Mouse (Mus musculus) megakaryocyte-erythroid progenitor cell, adult 5-6 weeks (primary cell): Measurements from ENCODE around the gene Iqch. TPM values are rescaled to one million over a fixed set of nuclear protein-coding genes. Genes with fewer than 3 reads are reported as not detected.
A peak's percentile ranks its signal among the peaks of the same experiment; 100 is the strongest.

Experiments
- ATAC-seq: replicated peaks from 2 replicates; pipeline ENCODE4 v1.8.0; 2016; ENCODE audit warnings: mild to moderate bottlenecking, inconsistent platforms; ENCODE audit not compliant: severe bottlenecking, poor library complexity, low FRiP score, low TSS enrichment
- total RNA-seq, 2 experiments: library from RNA; stranded (forward) in 1 of 2; stranded (reverse) in 1 of 2; fragments of 200-1000, 215-1000 nt in 1 of 2; fragments of >200 nt in 1 of 2; fragmentation: Nextera tagmentation in 1 of 2; gene quantifications; 2 replicates each; pipeline ENCODE4 v1.2.3; 2014 to 2017

The Iqch gene
- total RNA-seq (2014; fragmentation: Nextera tagmentation), result 0.07 TPM in 1 of 2 replicates, not detected in the other
- not detected in 2 replicates for total RNA-seq (2017)

DNA sequence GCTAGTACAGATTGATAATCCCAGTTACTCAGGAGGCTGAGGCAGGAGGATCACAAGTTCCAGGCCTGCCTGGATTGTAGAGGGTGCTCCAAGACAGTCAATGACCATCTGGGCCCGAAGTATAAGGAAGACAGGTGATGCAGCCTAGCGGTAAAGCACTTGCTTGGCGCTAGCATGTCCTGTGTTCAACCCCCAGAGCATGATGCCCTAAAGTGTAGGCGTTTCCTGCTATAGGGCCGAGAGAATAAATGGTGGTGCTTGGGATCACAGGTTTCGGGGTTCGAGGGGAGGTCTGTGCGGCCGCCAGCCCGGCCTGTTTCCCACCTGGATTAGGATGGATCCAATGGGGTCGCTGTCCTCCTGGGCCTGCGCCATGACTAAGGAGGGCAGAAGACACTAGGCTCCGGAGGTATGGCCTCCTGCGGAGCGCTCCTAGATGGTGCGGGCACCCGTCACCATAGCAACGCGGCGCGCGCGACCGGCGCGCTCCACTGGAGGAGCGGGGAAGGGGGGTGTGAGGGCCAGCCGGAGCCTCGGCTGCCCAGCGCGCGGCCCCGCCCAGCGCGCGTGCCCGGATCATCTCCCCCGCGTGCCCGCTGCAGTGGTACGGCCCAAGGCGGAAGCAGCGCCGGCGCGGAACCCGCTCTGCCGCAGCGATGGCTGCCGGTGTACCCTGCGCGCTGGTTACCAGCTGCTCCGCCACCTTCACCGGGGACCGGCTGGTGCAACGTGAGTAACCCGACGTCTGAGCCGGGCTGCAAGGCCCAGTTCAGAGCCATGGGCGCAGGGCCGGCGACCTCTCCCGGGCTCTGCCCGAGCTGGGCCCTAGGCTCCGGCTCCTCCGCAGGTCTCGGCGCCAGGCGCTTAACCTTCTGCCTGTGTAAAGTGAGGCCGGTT is at the start of gene Iqch, which contains the start of gene Aagab:
Iqch (minus strand) TSS at position 451 of the 897 bp plus-strand sequence.
Aagab (plus strand) TSS at position 618 of the 897 bp plus-strand sequence.
- peak; percentile 92 for ATAC-seq

DNA sequence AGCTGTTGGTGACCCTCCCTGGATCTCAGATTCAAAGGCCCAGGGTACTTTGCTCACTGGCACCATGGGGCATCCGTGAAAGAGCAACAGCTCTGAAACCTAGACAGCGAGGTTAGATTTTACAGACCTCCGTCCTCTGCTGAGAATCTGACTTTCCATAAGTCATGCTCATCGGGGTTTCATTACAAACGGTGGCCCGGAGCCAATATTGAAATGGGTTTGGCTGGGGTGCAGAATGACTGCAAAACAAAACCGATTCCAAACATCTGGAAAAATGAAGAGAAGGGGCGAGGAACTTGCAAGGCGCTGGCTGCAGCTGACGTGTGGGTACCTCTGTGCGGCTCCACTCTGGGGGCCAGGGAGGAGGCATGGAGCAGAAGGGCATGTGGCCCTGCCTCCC is 49.3 kb upstream of the Iqch start:
- no peak for ATAC-seq

DNA sequence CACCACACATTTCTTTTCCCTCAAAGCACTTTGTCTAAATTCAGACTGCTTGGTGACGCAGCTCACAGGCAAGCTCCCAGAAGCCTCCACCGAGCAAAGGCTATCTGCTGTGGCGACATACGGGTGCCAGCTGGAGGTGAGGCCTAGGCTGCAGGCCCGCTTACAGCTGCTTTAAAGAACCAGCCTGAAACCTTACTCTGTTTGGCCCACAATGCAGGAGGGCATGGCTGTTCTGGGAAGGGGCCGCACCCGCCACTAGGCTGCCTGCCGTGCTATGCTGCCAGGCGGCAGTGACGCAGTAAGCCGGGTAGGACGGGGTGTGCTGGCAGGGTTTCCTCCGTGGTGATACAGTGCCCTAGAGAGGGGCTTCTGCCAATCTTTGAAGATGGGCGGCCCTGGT is 48.6 kb upstream of the Iqch start:
- ATAC-seq, result no peak

DNA sequence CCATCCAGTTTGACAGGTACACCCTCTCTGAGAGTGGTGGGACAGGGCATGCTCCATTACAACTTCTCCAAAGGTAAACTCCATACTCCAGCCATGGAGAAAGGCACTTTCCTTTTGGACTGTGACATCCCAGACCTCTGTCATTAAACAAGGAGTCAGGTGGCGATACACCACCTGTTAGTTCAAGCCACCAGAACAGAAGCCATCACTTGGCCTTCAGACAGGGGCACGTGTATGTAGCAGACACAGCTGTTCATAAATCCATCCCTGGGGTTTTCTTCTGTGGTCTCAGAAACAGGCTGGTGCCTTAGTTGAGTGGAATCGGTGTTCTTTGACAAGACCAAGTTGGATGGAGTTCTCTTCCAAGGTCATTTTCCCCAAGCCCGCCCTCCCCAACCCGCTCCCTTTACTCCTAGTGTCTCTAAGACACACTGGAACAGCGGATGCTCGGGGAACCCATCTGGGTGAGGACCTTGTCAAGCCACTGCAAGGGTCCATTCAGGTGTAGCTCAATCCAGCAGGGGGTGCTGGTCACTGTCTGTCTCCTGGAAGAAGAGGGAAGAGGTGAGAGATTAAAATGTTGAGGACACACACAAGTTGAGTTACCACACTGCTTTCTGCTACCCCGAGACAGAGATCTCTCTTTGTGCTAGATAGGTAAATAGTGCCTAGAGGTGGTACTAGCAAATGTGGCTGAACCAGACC is 47.7 kb upstream of the Iqch start:
- no peak for ATAC-seq

DNA sequence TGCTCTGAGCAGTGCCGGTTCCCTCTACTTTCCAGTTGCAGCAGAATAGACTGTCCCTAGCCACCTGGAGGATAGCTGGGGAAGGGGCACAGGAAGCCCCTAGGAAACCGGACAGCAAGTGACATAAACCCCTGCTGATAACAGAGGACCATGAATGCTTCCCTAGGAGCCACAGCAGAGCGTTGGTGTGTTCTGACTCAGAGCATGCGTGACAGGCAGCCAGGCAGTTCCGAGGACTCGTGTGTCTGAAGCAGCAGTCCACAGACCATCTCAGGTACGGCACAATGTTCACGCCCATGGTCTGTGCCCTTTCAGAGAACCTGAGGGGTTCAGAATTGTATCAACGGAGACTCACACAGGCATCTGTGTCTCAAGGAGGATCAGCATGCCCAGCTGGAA is 46.2 kb upstream of the Iqch start:
- ATAC-seq, result no peak

DNA sequence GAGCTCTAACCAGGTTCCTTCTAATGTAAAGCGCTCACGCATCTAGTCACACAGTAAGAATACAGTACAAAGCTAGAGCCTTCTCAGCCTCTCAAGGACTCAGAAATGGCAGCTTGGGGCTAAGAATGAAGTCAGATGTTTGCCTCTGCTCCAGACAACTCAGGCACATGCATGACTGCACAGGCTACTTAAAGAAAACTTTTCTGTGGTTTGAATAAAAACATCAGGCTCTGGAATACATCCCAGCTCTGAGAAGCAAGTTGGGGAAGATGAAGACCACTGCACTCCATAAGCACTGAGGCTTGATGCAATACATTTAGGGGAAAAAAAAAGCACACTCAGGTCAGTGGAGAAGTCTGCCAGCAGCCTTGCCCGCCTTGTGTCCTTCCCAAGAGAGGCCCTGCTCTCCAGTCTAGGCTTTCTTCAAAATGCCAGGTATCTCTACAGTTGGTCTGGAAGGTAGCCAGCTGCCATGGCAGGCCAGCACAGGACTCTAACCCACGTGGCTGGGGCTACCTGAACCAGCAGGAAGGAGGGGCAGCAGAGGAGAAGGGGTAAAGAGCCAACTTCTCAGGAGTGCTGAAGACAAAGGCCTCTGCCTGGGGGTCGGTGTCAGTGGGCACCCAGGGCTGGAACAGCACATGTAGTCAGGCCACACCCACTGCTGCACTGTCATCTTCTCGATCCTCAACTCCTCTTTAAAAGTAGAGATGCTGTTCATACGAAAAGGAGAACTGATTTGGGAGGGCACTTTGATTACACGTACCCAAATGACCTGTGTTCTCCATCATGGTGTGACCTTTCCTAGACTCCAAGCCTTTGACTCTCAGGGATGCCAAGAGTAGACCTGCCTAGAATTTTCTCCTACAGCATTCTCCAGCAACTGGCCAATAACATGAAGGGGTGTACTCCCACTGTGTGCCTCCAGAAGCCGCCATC is 45.6 kb upstream of the Iqch start:
- no peak for ATAC-seq

DNA sequence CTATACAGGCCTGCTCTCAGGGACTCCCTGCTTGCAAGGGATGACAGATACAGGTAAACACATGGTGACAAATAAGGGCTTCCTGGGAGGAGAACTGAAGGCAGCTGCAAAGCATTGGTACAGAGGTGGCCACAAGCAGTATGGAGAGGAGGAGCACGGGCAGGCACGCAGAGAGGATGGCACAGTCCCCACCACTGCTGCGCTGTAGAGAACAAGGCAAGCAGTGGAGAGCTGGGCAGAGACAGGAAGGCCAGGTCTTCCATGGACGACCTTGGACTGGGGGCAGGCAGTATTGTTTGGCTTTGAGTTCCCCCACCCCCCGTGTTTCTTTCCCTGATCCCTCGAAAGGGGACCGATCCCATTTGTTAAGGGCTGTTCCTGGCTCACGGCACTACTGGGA is 42.8 kb upstream of the Iqch start:
- no peak for ATAC-seq

DNA sequence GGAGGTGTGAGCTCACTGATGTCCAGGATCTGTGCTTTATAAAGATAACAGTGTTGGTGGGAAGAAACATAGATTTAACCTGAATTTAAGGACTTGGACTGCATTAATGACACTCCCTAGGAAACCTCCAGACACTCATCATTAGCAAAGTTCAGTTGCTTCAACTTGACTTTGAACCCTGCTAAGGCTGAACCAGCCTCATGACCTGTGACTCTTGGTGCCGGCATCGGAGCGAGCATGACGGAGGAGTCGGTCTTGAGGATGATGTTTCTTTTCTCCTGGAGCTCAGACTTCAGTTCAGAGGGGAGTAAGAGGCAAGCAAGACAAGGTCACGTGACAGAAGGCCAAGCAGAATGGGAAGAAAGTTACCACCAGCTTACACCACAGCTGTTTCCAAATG is 41.7 kb upstream of the Iqch start:
- no peak for ATAC-seq

DNA sequence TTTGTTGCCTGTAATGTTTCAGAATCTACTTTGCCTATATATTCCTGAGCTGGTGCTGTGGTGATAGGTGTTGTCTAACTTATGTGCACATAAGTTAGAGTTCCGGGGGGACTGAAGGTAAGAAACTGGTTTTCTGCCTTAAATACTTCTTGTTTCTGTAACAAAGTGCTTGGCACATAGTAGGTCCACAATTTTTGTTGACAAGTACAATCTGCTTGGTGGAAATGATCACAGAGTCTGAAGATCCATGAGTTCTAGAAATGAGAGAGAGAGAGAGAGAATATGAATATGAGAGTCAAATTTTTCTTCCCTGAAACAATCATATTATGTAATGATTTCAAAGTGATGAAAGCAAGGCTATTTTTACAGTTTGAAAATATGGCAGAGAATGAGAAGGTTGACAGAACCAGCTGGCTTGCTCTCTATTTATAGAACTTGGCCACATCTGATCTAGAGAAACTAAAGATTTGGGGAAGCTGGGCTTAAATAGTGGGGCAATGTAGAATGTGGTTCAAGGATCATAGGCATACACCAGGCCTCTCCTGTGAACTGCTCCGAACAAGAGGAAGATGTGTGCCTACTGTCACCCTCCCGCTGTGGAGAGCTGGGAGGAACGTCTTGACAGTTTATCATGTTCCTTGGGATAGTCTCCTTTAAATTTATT is 39.8 kb upstream of the Iqch start:
- ATAC-seq, result no peak

DNA sequence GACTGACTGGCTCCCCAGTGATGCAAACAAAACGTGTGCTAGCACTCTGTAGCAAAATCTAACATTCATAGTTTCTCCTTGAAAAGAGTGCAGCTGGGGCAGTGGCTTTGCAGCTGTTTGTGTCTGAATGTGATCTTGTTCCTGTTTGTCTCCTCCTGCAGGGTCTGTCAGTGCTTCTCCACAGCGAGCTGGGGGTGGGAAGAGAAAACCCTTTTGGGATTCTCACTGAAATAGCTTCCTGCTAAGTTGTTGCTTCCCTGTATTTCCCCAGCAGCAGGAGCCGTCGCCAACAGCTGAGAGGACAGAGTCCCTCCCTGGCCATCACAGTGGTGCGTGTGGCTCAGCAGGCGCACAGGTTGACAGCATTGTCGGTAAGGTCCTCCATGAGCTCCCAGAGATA is 33.8 kb upstream of the Iqch start:
- no peak for ATAC-seq

DNA sequence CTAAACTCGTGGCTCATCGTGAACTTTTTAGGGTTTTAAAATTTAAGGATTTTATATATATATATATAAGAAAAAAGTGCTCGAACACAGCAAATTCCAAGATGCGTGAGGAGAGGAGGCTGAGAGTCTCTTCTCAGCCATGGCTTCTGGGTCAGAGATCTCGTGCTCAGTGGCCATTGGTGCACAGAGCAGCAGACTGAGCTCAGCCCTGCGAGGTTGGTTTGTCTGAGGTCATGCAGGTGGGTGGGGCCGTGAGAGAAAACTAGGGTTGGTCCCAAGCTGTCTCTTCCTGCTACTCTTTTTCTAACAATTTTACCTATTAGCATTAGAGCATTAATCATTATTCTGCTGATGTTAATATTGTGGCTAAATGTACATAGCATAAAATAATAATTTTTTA is 31.0 kb upstream of the Iqch start:
- ATAC-seq, result no peak

DNA sequence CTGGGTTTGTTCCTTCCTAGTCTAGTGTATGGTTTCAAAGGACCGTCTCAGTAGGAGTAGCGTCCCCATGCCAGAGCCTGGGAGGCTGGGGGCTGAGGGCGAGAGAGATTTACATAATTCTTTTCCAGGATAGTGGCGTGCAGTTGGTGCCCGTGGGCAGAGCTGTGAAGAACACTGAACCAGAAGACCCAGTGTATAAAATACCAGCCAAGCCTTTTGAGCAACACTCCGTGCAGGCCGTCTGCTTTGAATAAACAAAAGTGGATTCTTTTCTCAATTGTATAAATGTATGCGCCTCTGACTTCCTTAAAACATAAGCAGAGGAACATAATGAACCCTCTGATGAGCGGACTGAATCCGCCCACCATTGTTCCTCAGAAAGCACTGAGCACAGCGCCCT is 30.6 kb upstream of the Iqch start:
- no peak for ATAC-seq

DNA sequence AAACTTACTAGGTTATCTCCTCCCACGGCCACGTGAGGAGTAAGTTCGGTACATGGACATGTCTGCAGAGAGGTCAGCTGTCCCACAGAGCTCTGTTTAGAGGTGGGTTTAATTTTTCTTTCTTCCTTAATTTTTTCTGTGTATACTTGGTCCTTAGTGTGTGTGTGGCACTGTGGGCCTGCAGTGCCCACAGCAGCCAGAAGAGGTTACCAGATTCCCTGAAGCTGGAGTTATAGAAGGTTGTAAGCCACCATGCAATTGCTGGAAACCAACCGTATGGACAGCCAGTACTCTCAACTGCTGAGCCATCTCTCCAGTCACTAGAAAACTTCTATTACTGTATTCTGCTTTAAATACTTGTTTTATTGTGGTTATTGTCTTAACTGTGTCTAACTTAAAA is 29.8 kb upstream of the Iqch start:
- no peak for ATAC-seq

DNA sequence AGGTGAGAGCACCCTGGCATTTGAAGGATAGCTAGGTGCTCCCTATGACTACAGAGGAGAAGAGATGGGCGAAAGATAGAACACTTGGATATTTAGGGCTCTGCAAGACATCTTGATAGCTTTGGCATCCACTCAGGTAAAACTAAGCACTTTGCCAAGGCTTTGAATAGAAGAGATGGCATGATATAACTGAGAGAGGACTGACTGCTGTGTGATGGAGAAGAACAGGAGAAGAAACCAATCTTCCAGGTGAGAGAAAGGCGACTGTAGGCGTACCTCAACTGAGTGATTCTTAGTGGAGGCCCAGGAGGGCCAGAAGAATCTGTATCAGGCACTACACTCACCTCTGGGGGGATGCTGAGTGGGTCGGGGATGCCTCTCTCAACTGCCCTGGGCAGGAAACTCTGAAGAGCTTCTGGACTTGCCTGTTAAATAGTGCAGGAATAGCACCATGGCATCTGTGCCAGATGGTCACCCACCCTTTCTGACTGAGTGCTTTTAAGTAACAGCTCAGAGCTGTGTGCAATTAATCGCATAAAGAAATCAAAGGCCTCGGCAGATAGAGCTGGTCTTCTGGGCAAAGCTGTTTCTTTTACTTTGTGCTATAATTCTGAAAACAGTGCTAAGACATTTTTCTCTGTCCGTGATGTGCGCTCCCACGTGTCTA is 22.9 kb upstream of the Iqch start:
- no peak for ATAC-seq

DNA sequence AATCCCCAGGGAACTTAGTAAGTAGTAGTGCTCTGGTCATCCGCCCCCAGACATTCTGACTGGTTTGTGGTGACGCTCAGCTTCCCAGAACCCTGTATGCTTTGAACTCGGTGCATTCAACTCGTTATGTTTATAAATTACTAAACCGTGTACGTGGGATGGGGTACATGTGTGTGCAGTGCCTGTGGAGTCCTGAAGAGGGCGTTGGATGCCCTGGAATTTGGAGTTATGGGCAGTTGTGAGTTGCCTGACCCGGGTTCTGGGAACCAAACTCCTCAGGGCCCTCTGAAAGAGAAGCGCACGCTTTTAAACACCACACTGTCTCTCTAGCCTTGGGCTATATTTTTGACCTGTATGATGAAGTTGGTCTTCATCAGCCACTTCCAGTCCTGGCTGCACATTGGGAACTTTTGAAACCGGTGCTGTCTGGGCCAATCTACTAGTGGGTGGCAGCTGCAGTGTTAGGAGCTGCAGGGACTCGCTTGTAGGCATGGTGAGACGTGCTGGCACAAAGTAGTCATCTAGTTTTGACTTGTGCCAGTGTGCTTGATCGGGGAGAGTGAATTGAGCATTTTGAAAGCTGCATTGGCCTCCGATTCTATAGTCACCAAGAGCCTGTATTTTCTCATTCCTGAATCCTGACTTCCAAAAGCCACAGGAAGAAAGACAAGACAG is 21.7 kb upstream of the Iqch start:
- ATAC-seq, result no peak

DNA sequence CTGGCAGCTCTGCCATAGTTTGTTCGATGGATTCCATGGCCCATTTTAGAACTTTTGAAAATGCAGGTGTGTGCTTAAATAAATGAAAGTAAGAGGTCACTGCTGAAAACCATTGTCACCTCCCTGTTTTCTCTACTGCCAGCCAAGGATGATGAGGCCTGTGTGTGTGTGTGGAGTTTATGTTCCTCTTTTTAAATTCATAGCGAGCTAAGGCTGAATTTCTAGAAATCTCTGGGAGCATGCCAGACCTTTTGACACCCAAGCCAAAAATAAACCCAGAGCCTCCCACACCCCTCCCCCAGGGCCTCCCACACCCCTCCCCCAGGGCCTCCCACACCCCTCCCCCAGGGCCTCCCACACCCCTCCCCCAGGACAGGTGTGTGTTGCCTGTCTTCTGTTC is 15.7 kb upstream of the Iqch start:
- no peak for ATAC-seq

DNA sequence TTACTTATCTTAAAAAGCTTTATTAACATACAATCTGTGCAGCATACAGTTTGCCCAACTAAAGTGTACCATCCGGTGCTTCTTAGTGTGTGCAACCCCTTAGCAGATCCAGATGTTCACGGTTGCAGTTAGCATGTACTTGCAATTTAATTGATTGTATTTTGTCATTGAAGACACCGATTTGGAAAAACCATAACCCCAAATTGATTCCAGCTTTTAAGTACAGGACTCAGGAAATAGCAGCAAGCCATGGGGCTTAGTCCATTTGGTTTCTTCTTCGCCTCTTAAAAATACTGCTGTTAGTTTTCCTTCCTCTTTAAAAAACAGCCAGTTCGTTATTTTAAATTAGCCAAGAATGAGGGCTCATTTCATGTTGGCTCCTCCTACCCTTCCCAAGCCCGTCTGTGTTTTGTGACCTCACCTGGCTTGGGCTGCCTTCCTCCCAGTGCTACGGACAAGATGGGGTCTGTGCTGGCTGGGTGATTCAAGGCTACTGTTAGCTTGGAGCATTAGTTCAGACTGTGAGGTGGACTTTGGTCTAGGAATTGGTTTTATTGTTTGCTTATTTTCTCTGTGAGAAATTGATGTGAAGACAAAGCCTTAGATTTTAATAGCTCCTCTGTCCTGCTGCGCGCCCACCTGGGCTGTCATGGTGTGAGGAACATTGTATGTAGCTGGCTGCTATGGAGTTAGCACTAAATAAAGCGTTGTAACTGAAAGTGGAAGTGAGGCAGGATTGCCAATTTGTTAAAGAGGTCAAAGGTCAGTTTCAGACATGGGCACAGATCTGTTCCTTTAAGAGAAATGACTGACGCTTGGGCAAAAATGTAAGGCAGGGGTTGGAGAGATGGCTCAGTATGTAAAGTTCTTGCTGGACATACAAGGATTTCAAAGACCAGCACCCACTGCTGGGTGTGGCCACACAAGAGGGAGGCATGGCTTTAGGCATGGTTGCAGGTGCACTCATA is 12.0 kb upstream of the Iqch start:
- no peak for ATAC-seq
